Mouse (Mus musculus) frontal cortex, postnatal 36 days (tissue): ENCODE measurements at regions not wholly inside any gene's neighbourhood (a gene's known extent, or its start where the extent isn't known, plus 50 kb on each side); places are given as distances from the start of the nearest gene placed in this dataset.

Source experiments
- DNase-seq, 2 experiments: peaks; one replicate each; pipeline ENCODE4 v3.0.0; 2022; ENCODE audit warnings: low spot score in 2 of 2

GRCm38 (mm10) chr5:41476001-41476400 is 232.0 kb downstream of the Rab28 start:
- DNase-seq = no peak

- no peak for DNase-seq
These were observed 262.4 kb downstream of the Rab28 start for GRCm38 (mm10) chr5:41445512-41446005.

GRCm38 (mm10) chr5:41441081-41441480 is 266.9 kb downstream of the Rab28 start:
- no peak for DNase-seq

- DNase-seq = no peak
These were observed 288.7 kb downstream of the Rab28 start for GRCm38 (mm10) chr5:41419121-41419874.

GRCm38 (mm10) chr5:41409070-41409668 is 298.8 kb downstream of the Rab28 start:
- no peak for DNase-seq

- DNase-seq = peak; percentile 8
These were observed 315.1 kb downstream of the Rab28 start for GRCm38 (mm10) chr5:41392802-41393234.

- DNase-seq = no peak
These were observed 315.8 kb downstream of the Rab28 start for GRCm38 (mm10) chr5:41392137-41392554.

GRCm38 (mm10) chr5:41373409-41373808 is 334.5 kb downstream of the Rab28 start:
- DNase-seq = no peak

GRCm38 (mm10) chr5:41371461-41371860 is 336.5 kb downstream of the Rab28 start:
- no peak for DNase-seq

GRCm38 (mm10) chr5:41370356-41370755 is 337.6 kb downstream of the Rab28 start:
- DNase-seq = no peak

- DNase-seq = no peak
These were observed 338.1 kb downstream of the Rab28 start for GRCm38 (mm10) chr5:41369907-41370306.

GRCm38 (mm10) chr5:41365883-41366282 is 342.1 kb downstream of the Rab28 start:
- no peak for DNase-seq

GRCm38 (mm10) chr5:41348410-41348821 is 359.5 kb downstream of the Rab28 start:
- DNase-seq = no peak

- no peak for DNase-seq
These were observed 360.5 kb downstream of the Rab28 start for GRCm38 (mm10) chr5:41347416-41347815.

- DNase-seq = no peak
These were observed 367.4 kb downstream of the Rab28 start for GRCm38 (mm10) chr5:41340581-41340980.

GRCm38 (mm10) chr5:41296440-41296839 is 411.5 kb downstream of the Rab28 start:
- no peak for DNase-seq

GRCm38 (mm10) chr5:41266731-41267130 is 441.2 kb downstream of the Rab28 start:
- DNase-seq = no peak

- no peak for DNase-seq
These were observed 441.6 kb downstream of the Rab28 start for GRCm38 (mm10) chr5:41266317-41266716.

- no peak for DNase-seq
These were observed 446.2 kb downstream of the Rab28 start for GRCm38 (mm10) chr5:41261654-41262237.
